Mouse (Mus musculus) megakaryocyte, embryonic 14.5 days (primary cell): Measurements from ENCODE around the gene Atp6v0d1.

ENCODE experiments used
- FLI1 ChIP-seq: IDR thresholded peaks from 2 replicates; pipeline ENCODE4 v1.6.1; 2012; ENCODE audit warnings: low read length, inconsistent platforms, mixed read lengths
- GATA1 ChIP-seq: IDR thresholded peaks from 3 replicates; pipeline ENCODE4 v1.6.1; 2012; ENCODE audit warnings: mixed read lengths, low read length, inconsistent platforms, borderline replicate concordance

GRCm38 (mm10) chr8:105475742-105476141, 90.1 kb downstream of the Atp6v0d1 start:
- no peak for TF ChIP-seq GATA1
- TF ChIP-seq FLI1: no peak
